Mouse (Mus musculus) left cerebral cortex, postnatal 10 days (tissue): ENCODE data around the gene Tufm. TPM values are rescaled to one million over a fixed set of nuclear protein-coding genes. Genes with fewer than 3 reads are reported as not detected.

Source experiments
- DNase-seq, 2 experiments: peaks; one replicate each; pipeline ENCODE4 v3.0.0; 2021 to 2022; ENCODE audit warnings: low spot score in 2 of 2, mixed read lengths in 1 of 2; ENCODE audit errors: extremely low spot score in 1 of 2
- intact Hi-C: fragments of 180-260 bp; cut with DNase I; formaldehyde crosslinking; loops from one replicate; pipeline ENCODE4 v1.15.1; 2025
- total RNA-seq, 2 experiments: library from RNA; stranded (reverse); gene quantifications; 2 replicates each; pipeline ENCODE4 v1.2.3; 2021

Gene Tufm
- total RNA-seq, 2 experiments from 2014 or later = 81.6 to 103 TPM

DNA sequence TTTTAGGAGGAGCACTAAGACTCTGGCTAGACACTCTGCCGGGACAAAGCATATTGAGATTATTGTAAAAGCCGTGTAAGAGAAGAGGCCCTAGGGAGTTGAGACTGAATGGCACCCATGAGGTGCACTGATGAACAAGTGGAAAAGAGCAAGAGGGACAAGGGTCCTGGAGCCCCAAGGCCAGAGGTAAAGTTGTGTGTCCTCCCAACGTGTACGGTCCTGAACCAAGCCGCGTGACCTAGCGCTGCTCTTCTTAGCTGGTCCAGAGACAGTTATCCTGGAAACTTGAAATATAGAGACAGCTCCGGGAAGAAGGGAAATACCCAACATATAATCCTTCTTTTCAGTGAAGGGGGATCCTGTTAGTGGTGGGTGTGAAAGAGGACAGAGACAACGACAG lies 49.3 kb downstream of the Tufm start:
- DNase-seq = no peak
- intact Hi-C loops = no loop called here

DNA sequence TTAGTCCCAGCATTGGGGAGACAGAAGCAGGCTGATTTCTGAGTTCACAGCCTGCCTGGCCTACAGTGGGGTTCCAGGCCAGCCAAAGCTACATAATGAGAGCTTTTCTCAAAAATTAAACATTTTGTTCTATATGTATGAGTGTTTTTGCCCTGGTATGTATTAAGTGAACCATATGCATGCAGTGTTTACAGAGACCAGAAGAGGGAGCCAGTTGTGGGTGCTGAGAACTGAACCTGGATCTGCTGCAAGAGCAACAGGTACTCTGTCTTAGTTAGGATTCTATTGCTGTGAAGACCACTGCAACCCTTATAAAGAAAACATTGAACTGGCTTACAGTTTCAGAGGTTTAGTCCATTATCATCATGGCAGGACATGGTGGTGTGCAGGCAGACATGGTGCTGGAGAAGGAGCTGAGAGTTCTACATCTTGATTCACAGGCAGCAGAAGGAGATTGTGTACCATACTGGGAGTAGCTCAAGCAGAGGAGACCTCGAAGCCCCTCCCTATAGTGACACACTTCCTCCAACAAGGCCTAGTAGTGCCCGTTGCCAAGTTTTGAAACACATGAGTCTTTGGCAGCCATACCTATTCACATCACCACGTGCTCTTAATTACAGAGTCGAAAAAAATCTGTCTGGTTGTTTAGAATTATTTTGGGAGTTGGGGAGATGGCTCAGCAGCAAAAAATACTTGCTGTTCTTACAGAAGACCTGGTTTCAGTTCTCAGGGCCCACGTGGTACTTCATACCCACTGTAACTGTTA lies 50.8 kb downstream of the Tufm start:
- intact Hi-C loops = no loop called here
- peak in 1 of 2 experiments; percentile 22 for DNase-seq

Other genes with a start within 250 kb of the Tufm start
- gene Sbk1, start 214.7 kb upstream of the Tufm start, total RNA-seq = 100 to 1,000 TPM; 142 to 147 TPM
- 1 to 10 TPM in 1 of 2 experiments, under 1 TPM in 1; 0.64 to 1.6 TPM for gene Lat, start 117.8 kb upstream of the Tufm start, total RNA-seq
- 10 to 100 TPM; 85.2 to 89.0 TPM for gene Spns1, start 109.9 kb upstream of the Tufm start, total RNA-seq
- gene Nfatc2ip, start 90.6 kb upstream of the Tufm start, total RNA-seq = 1 to 10 TPM; 8.0 to 8.2 TPM
- not detected for gene Cd19, start 72.5 kb upstream of the Tufm start, total RNA-seq
- 1 to 10 TPM; 8.7 to 8.8 TPM for gene Rabep2, start 58.6 kb upstream of the Tufm start, total RNA-seq
- gene Atp2a1, start 24.3 kb upstream of the Tufm start, total RNA-seq = under 1 TPM in 1 of 2 experiments, not detected in 1; 0.20 TPM
- gene Sh2b1, start 11.9 kb upstream of the Tufm start, total RNA-seq = 10 to 100 TPM; 68.3 to 68.6 TPM
- gene Atxn2l, start 16.1 kb downstream of the Tufm start, total RNA-seq = 100 to 1,000 TPM; 123 to 125 TPM
- 100 to 1,000 TPM; 194 to 195 TPM for gene Eif3c, start 79.0 kb downstream of the Tufm start, total RNA-seq
- 1 to 10 TPM in 1 of 2 experiments, under 1 TPM in 1; 0.97 to 1.1 TPM for gene Apobr, start 97.6 kb downstream of the Tufm start, total RNA-seq
- gene Cln3, start 98.5 kb downstream of the Tufm start, total RNA-seq = 10 to 100 TPM; 21.2 to 22.1 TPM
- not detected for gene Il27, start 107.6 kb downstream of the Tufm start, total RNA-seq
- 1 to 10 TPM; 8.7 to 8.9 TPM for gene Nupr1, start 143.5 kb downstream of the Tufm start, total RNA-seq
- gene Sgf29, start 161.9 kb downstream of the Tufm start, total RNA-seq = 10 to 100 TPM; 32.8 to 42.3 TPM
- gene Sult1a1, start 189.1 kb downstream of the Tufm start, total RNA-seq = 1 to 10 TPM; 2.7 to 8.2 TPM
- gene Bola2, start 208.0 kb downstream of the Tufm start, total RNA-seq = 100 to 1,000 TPM; 118 to 124 TPM
- gene Slx1b, start 208.4 kb downstream of the Tufm start, total RNA-seq = 10 to 100 TPM; 21.6 to 22.5 TPM
- gene Coro1a, start 220.4 kb downstream of the Tufm start, total RNA-seq = 100 to 1,000 TPM; 178 to 199 TPM